Mouse (Mus musculus) left cerebral cortex, postnatal 25 days (tissue): ENCODE results near the gene Hoxd11. TPM values are rescaled to one million over a fixed set of nuclear protein-coding genes. Genes with fewer than 3 reads are reported as not detected.
A peak's percentile ranks its signal among the peaks of the same experiment; 100 is the strongest.

Source experiments
- DNase-seq, 2 experiments: peaks; one replicate each; pipeline ENCODE4 v3.0.0; 2022; ENCODE audit warnings: low spot score in 2 of 2, mixed read lengths in 1 of 2
- intact Hi-C: fragments of 180-260 bp; cut with DNase I; formaldehyde crosslinking; loops from one replicate; pipeline ENCODE4 v1.15.1; 2025
- total RNA-seq, 2 experiments: library from RNA; stranded (reverse); gene quantifications; 2 replicates each; pipeline ENCODE4 v1.2.3; 2021

Hoxd11 gene
- total RNA-seq, 2 experiments from 2014 or later, result not detected

DNA sequence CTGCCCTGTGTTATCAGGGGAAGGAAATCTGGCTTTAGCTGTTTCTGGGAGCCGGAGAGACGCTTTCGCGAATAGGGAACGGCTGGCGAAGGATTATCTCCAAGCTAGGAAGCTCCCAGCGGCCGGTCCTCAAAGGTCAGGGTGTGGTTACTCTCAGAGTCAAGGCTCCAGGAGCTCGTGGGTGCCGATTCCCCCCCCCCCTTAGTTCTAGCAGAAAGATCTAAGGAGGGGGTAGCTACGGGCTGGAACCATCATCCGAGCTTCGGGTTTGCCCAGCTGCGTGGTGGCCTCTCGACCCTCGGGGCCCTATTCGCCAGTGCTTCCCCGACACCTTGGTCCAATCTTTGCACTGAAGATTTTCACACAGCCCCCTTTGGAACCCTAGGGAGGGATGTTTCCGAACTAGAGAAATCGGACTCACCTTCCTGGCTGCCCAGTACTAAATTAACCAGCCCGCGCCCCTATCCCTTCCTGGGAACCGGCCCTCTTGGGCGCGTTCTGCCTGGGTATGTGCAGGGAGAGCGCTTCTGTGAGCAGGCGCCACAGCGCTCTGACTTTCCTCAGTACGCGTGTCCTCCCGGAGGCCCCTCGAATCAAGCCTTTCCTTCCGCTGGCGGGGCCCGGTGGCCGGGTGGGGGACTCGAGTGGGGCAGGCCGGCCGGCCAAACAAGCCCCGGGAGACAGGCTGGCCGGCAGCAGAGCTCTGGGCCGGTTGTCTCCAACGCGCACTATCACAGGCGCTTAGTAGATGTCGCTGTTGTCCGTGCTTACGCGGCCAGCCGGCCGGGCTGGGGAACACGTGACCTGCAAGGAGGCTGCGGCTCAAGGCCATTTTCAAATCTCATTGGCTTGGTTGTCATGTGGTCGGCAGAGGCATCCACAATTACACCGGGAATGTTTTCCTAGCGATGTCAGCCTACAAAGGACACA is 11.9 kb downstream of the Hoxd11 start, which contains the start of gene Hoxd10:
Gene Hoxd10, plus strand, starts transcription at position 903 of the 930 bp plus-strand sequence.
- intact Hi-C loops, result no loop called here
- DNase-seq, result no peak

DNA sequence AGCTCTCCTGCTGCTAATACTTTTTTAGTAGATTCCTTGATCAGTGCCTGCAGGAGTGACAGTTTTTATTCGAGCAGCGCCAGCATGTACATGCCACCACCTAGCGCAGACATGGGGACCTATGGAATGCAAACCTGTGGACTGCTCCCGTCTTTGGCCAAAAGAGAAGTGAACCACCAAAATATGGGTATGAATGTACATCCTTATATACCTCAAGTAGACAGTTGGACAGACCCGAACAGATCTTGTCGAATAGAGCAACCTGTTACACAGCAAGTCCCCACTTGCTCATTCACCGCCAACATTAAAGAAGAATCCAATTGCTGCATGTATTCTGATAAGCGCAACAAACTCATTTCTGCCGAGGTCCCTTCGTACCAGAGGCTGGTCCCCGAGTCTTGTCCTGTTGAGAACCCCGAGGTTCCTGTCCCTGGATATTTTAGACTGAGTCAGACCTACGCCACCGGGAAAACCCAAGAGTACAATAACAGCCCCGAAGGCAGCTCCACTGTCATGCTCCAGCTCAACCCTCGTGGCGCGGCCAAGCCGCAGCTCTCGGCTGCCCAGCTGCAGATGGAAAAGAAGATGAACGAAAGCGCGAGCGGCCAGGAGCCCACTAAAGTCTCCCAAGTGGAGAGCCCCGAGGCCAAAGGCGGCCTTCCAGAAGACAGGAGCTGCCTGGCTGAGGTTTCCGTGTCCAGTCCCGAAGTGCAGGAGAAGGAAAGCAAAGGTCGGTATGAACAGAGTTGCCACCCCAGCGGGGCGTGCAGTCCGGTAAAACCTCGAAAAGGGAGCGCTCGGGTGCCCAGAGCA is 12.8 kb downstream of the Hoxd11 start:
- intact Hi-C loops, result no loop called here

DNA sequence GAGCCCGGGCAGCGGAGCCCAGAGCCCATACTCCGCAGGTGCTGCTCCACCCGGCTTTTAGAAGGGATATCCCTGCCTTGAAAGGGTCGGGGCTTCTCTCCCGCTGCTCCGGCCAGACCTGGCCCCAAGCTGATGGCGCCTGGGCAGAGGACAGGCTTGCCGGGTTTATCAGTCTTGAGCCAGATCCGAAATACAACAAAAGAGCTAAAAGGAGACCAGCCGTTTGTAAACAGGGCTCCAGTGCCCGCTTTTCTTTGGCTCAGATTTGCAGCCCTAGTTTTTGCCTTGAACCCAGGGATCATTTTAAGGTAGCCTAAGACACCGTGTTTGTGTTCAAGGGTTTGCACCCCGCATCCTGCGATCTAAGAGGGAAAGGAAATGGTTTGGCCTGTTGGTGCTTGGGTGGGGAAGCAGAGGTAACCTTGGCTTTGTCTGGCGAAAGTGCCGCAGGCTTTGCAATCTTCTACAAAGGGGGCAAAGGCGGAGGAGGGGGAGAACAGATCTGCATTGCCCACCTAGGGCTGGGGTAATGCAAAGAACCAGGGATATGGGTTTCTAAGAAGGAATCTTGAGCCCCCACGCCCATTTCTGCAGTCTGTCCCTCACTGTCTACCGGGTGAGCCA is 13.6 kb downstream of the Hoxd11 start:
- DNase-seq, result no peak

More for the DNA sequence above, 12.8 kb downstream of the Hoxd11 start:
- no peak for DNase-seq

GRCm38 (mm10) chr2:74693432-74693827 is 14.1 kb downstream of the Hoxd11 start:
- DNase-seq, result no peak
- intact Hi-C loops, result no loop called here

More for the DNA sequence above, 13.6 kb downstream of the Hoxd11 start:
- intact Hi-C loops, result no loop called here

DNA sequence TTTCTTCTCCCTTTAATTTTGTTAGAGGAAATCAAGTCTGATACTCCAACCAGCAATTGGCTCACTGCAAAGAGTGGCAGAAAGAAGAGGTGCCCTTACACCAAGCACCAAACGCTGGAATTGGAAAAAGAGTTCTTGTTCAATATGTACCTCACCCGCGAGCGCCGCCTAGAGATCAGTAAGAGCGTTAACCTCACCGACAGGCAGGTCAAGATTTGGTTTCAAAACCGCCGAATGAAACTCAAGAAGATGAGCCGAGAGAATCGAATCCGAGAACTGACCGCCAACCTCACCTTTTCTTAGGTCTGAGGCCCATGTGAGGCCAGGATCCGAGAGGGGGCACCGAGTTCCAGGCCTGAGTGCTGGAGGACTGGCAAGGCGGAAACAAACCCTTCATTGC is 14.7 kb downstream of the Hoxd11 start:
- intact Hi-C loops, result no loop called here
- no peak for DNase-seq

- no peak for DNase-seq
- intact Hi-C loops, result no loop called here
Measured at GRCm38 (mm10) chr2:74695383-74695782, 16.0 kb downstream of the Hoxd11 start.

DNA sequence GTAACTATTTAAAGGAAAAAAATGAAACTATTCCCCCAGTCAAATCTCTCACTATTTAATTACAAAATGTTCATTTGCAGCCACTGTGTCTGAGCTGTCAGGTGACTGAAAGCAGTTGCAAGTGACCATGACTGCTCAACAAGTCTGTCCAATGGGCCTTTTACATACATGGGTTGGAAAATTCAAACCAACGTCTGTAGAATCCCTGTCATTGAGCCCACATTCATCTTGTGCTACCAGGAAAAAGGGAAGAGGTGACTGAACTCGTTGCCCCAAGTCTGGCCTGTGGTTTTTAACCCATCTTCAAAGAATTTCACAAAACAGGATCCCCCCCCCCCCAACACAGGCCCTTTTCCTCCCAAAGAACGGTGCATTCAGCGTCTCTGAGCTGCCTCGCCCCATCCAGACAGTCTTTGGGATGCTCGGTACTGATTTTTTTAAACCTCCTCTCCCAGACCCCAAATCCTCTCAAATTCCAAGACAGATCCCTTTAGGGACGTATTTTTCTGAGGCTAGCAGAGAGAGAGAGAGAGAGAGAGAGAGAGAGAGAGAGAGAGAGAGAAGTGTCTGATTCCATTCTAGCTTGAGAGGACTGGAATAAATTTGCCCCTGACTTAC is 16.6 kb downstream of the Hoxd11 start:
- intact Hi-C loops, result no loop called here
- DNase-seq, result no peak

GRCm38 (mm10) chr2:74696442-74697335 is 17.3 kb downstream of the Hoxd11 start:
- intact Hi-C loops, result no loop called here
- no peak for DNase-seq

- intact Hi-C loops, result no loop called here
Measured at GRCm38 (mm10) chr2:74697567-74698121, 18.3 kb downstream of the Hoxd11 start, which contains the start of gene Hoxd9. TSS of gene Hoxd9 (plus strand) at chr2:74697727.

GRCm38 (mm10) chr2:74698201-74699052 is 19.1 kb downstream of the Hoxd11 start:
- intact Hi-C loops, result no loop called here
- no peak for DNase-seq

More at GRCm38 (mm10) chr2:74697567-74698121, 18.3 kb downstream of the Hoxd11 start, which contains the start of gene Hoxd9:
- DNase-seq, result no peak

GRCm38 (mm10) chr2:74699053-74699430 is 19.7 kb downstream of the Hoxd11 start:
- intact Hi-C loops, result no loop called here
- no peak for DNase-seq

DNA sequence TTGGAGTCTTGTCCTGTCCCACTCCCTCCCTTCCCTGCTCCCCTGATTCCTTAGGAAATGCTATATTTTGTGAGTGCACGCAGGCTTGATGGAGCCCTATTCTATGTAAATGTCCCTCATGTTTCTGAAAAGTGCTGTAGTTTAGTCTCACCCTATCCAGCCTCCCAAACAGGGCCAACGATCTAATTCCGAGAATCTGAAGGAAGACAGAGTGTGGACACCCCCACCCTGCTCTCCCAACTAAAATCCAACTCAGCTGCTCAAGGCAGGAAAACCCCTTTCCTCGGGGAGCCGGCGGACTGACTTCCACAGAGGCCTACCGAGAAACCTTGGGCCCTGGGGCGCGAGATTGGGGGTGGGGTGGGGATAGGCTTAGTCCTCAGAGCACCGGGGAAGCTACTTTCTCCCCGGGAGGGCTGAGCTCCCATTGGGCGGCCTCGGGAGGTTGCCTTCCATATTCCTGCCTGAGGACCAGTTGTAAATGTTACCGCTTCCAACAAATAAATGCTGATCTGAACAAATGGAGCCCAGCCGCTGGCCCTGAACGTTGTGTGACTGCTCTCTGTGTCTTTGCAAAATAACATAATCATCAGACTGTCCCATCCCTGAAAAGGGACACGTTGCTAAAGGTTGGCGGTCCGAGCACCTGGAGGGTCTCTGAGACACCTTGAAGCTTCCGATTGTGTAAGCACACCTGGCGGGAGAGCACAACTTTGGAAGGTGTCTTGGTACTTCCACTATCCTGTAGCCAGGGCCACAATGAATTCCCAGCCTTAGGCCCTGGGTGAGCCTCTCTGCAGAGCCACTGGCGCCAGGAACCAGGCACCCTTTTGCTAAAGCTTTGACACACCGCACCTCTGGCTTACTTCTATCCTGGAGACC is 20.5 kb downstream of the Hoxd11 start:
- no peak for DNase-seq
- intact Hi-C loops, result loop anchor here (5.0 kb wide), 6 partner anchors 43 to 722 kb away; partner anchors contain the start of gene Evx2

DNA sequence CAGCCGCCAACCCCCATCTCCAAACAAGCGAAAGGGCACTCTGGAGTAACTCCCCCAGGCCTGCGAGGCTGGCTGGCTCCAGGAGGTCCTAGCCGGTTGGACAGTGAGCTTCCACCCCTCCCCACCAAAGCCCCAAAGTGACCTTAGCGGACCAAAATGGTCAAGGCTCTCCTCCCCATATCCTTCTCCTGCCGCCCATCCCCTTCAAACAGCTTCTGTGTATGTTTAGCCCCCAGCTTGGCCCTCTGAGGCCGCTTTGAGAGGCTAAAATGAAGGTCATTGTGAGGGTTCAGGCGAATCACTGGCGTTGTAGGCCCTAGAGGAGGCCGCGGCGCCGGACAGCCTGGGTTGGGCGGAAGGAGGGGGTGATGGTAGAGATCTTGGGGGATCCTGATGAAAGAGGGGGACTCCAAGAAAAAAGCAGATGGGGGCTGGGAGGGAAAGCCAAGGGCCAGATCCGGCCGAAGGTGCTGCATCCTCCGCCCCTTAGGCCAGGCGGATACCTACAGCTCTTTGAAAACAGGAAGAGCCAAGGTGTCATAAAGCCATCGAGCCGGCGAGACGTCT is 21.3 kb downstream of the Hoxd11 start:
- intact Hi-C loops, result loop anchor here (5.0 kb wide), 6 partner anchors 43 to 722 kb away; partner anchors contain the start of gene Evx2
- DNase-seq, result no peak

GRCm38 (mm10) chr2:74701949-74702819 is 22.8 kb downstream of the Hoxd11 start:
- peak; percentile 74 to 79 for DNase-seq
- intact Hi-C loops, result loop anchor here (1.0 to 5.0 kb wide), 7 partner anchors 45 to 888 kb away; partner anchors contain the start of gene Evx2

DNA sequence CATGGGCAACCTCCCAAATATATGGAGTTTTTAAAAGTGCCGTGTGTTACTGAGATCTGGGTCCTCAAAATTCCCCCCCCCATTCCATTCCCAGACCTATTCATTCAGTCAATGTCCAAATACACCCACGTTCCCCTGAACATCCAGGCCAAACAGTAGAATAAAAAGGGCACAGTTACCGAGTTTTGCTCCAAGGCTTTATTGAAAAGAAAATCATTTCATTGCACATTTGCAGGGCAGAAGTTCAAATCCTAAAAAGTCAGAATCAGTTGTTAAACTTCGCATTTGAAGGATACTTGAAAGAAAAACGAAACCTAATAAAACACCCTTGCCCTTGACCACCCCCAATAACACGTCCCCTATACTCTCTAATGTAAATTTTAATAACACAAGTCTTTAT is 23.5 kb downstream of the Hoxd11 start:
- intact Hi-C loops, result loop anchor here (1.0 to 5.0 kb wide), 7 partner anchors 46 to 887 kb away; partner anchors contain the start of gene Evx2

More for the DNA sequence above, 23.5 kb downstream of the Hoxd11 start:
- no peak for DNase-seq
